In the genomic region with DNA sequence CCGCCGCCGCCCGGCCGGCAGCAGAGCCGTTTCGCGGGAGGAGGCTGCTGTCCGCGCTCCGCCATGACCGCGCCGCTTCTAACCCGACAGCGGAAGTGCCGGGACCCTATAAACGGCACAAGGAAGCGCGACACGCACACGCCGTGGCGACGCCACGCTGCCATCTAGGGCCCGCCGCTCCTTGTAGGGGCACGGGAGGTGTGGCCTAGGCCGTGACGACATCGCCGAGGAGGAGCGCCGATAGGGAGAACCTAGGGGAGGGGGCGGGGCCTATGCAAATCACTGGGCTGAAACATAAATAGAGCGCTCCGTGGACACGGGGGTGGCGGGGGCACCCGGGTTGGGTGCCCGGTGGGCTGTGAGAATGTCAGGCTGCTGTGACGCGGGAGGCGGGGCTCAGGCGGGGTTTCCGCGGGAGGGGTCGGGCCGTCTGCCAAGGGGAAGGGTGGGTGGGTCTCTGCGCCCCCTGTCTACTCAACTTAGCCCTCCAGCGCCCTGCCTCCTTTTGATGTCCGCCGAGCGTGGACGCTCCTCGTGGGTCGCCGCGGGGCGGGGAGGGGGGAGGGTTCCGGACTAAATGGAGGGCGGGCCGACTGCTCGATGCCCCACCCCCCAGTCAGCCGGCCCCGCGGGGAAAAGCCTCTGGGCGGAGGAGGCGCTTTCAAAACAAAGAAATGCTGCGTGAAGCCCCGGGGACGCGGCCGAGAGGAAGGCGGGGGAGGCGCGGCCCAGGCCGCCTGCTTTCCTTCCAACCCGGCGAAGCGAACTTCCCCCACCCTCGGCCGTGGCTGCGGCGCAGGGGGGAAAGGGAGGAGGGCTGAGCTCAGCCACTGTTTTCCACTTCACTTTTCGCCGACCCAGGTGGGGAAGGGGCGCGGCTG, we compare ENCODE assay signal across 8 mouse cellular contexts.
DNase-seq lines count a peak whose midpoint lies in the region; ATAC-seq and TF ChIP-seq lines count a peak whose summit lies in the region.

No protein-coding gene starts in this region.

- under 1% methylated on average over 76 of the region's 90 CpGs for WGBS in forebrain, embryonic 11.5 days
- WGBS in heart, postnatal 0 days: under 1% methylated on average over 80 of the region's 90 CpGs
- under 1% methylated on average over 77 of the region's 90 CpGs for WGBS in liver, embryonic 16.5 days (ENCODE audit: insufficient replicate concordance)
- WGBS in neural tube, embryonic 13.5 days: under 1% methylated on average over 75 of the region's 90 CpGs

- TF ChIP-seq EP300 in CH12.LX (IDR thresholded peaks at IDR 0.05; ENCODE audit: low read length): no peak
- TF ChIP-seq EP300 in heart, postnatal 0 days (IDR thresholded peaks at IDR 0.05; ENCODE audit: low read depth): 0 out of 2 replicates have a peak, but pooled peaks have one; percentile 69

- peaks cover 39% of the 10 kb centered on the region for H3K27me3 ChIP-seq in CH12.LX (replicated peaks)
- H3K27me3 ChIP-seq in forebrain, embryonic 11.5 days (ENCODE audit: control insufficient read depth, insufficient read depth, low read length): no peaks in the 10 kb centered on the region
- peaks cover 27% of the 10 kb centered on the region for H3K27me3 ChIP-seq in heart, postnatal 0 days (ENCODE audit: control insufficient read depth, insufficient read depth, low read length)
- peaks cover 79% of the 10 kb centered on the region for H3K27me3 ChIP-seq in liver, embryonic 16.5 days (ENCODE audit: control insufficient read depth, insufficient read depth, low read depth, low read length)
- H3K27me3 ChIP-seq in neural tube, embryonic 13.5 days: no peaks in the 10 kb centered on the region
- no peaks in the 10 kb centered on the region; the same call in 1 of the 2 replicates for H3K27me3 ChIP-seq in testis, adult 2 months (ENCODE audit: control insufficient read depth, insufficient read depth, low read length)

- no peaks in the 10 kb centered on the region for H3K9me3 ChIP-seq in CH12.LX (replicated peaks; ENCODE audit: low read length)
- no peaks in the 10 kb centered on the region for H3K9me3 ChIP-seq in forebrain, embryonic 11.5 days (ENCODE audit: control insufficient read depth, low read length)
- H3K9me3 ChIP-seq in heart, postnatal 0 days (replicated peaks; ENCODE audit: control insufficient read depth, low read length): no peaks in the 10 kb centered on the region
- H3K9me3 ChIP-seq in liver, embryonic 16.5 days (replicated peaks; ENCODE audit: control insufficient read depth, low read length): no peaks in the 10 kb centered on the region
- no peaks in the 10 kb centered on the region for H3K9me3 ChIP-seq in neural tube, embryonic 13.5 days

- no peaks in the 10 kb centered on the region for H3K36me3 ChIP-seq in CH12.LX (replicated peaks in 1 of 2; ENCODE audit: control insufficient read depth in 1 of 2, insufficient read depth in 1 of 2, low read length in 1 of 2)
- no peaks in the 10 kb centered on the region for H3K36me3 ChIP-seq in forebrain, embryonic 11.5 days (ENCODE audit: control insufficient read depth, insufficient read depth, low read length)
- no peaks in the 10 kb centered on the region for H3K36me3 ChIP-seq in heart, postnatal 0 days (replicated peaks; ENCODE audit: control insufficient read depth, insufficient read depth, low read length)
- no peaks in the 10 kb centered on the region for H3K36me3 ChIP-seq in liver, embryonic 16.5 days (ENCODE audit: control insufficient read depth, insufficient read depth)
- no peaks in the 10 kb centered on the region for H3K36me3 ChIP-seq in neural tube, embryonic 13.5 days
- no peaks in the 10 kb centered on the region for H3K36me3 ChIP-seq in testis, adult 2 months (ENCODE audit: control insufficient read depth, insufficient read depth, low read length)

- H3K4me2 ChIP-seq in CH12.LX (ENCODE audit: insufficient read depth, low read depth, poor library complexity, severe bottlenecking): peak overlapping the region; percentile 99; the same call in 1 of the 2 replicates
- H3K4me2 ChIP-seq in forebrain, embryonic 11.5 days (ENCODE audit: low read depth, low read length, severe bottlenecking): peak overlapping the region; percentile 57
- H3K4me2 ChIP-seq in heart, postnatal 0 days (ENCODE audit: low read depth, low read length): peak overlapping the region; percentile 88
- peak overlapping the region; percentile 87 for H3K4me2 ChIP-seq in liver, embryonic 16.5 days (ENCODE audit: low read depth, low read length)
- peak overlapping the region; percentile 72 for H3K4me2 ChIP-seq in neural tube, embryonic 13.5 days

- peak; percentile 93 for ATAC-seq in forebrain, embryonic 11.5 days (replicated peaks; ENCODE audit: low FRiP score)
- ATAC-seq in heart, postnatal 0 days (ENCODE audit: insufficient read depth, low read depth): peak; percentile 90
- peak; percentile 89 for ATAC-seq in liver, embryonic 16.5 days (ENCODE audit: low read depth)
- ATAC-seq in neural tube, embryonic 13.5 days (ENCODE audit: low read depth): peak; percentile 95

- H3K4me3 ChIP-seq in CH12.LX (replicated peaks in 1 of 3; ENCODE audit: low read depth in 2 of 3, low read length in 2 of 3, poor library complexity in 1 of 3): peak overlapping the region; percentile 48 to 100 (median 77)
- H3K4me3 ChIP-seq in forebrain, embryonic 11.5 days (ENCODE audit: low read depth, low read length): peak overlapping the region; percentile 98
- peak overlapping the region; percentile 75 for H3K4me3 ChIP-seq in heart, postnatal 0 days (ENCODE audit: low read depth, low read length)
- peak overlapping the region; percentile 69 for H3K4me3 ChIP-seq in liver, embryonic 16.5 days (ENCODE audit: low read depth, low read length)
- peak overlapping the region; percentile 97 for H3K4me3 ChIP-seq in neural tube, embryonic 13.5 days
- peak overlapping the region; percentile 99 for H3K4me3 ChIP-seq in testis, adult 2 months (ENCODE audit: control insufficient read depth, low read depth, low read length)

- TF ChIP-seq RAD21 in CH12.LX (IDR thresholded peaks at IDR 0.05; ENCODE audit: low read depth, low read length): no peak

- H3K9ac ChIP-seq in CH12.LX (ENCODE audit: insufficient read depth, low read depth): peak overlapping the region; percentile 58
- peak overlapping the region; percentile 94 for H3K9ac ChIP-seq in forebrain, embryonic 11.5 days (ENCODE audit: low read length)
- peak overlapping the region; percentile 81 for H3K9ac ChIP-seq in heart, postnatal 0 days (replicated peaks; ENCODE audit: low read depth, low read length)
- peak overlapping the region; percentile 61 for H3K9ac ChIP-seq in liver, embryonic 16.5 days (ENCODE audit: low read depth, low read length)
- peak overlapping the region; percentile 99 for H3K9ac ChIP-seq in neural tube, embryonic 13.5 days

- peak; percentile 99 for DNase-seq in CH12.LX (ENCODE audit: extremely low read depth)
- DNase-seq in c-Kit-positive CD71-positive TER-119-negative erythroid progenitor cells, embryonic 14.5 days (ENCODE audit: low read depth): peak; percentile 91
- DNase-seq in forebrain, embryonic 11.5 days (ENCODE audit: low spot score): peak; percentile 100
- DNase-seq in heart, postnatal 0 days (ENCODE audit: low spot score): peak; percentile 97
- peak; percentile 100 for DNase-seq in kidney, postnatal 4 days

- TF ChIP-seq CTCF in CH12.LX (conservative IDR thresholded peaks at IDR 0.05 in 1 of 2, IDR thresholded peaks at IDR 0.05 in 1 of 2; ENCODE audit: low read depth in 2 of 2, low read length in 2 of 2): no peak; a peak in 1 of 4 replicates
- TF ChIP-seq CTCF in heart, postnatal 0 days (IDR thresholded peaks at IDR 0.05; ENCODE audit: low read depth): peak; percentile 29
- TF ChIP-seq CTCF in testis, adult 2 months (IDR thresholded peaks at IDR 0.05; ENCODE audit: control insufficient read depth, insufficient read depth, insufficient replicate concordance, low read depth, low read length): 0 out of 2 replicates have a peak, but pooled peaks have one; percentile 3

- peaks cover 11% of the 10 kb centered on the region for H3K79me2 ChIP-seq in CH12.LX (replicated peaks; ENCODE audit: control insufficient read depth, extremely low read depth, insufficient read depth, poor library complexity, severe bottlenecking)

- peak; percentile 96 for TF ChIP-seq POLR2A in CH12.LX (IDR thresholded peaks at IDR 0.05; ENCODE audit: low read depth, low read length)
- TF ChIP-seq POLR2A in testis, adult 2 months (IDR thresholded peaks at IDR 0.05; ENCODE audit: control insufficient read depth, low read depth, low read length): peak; percentile 92

- H3K27ac ChIP-seq in CH12.LX (ENCODE audit: insufficient read depth, low read depth): peak overlapping the region; percentile 79
- peak overlapping the region; percentile 93 for H3K27ac ChIP-seq in forebrain, embryonic 11.5 days (ENCODE audit: low read depth, low read length)
- peak overlapping the region; percentile 98 for H3K27ac ChIP-seq in heart, postnatal 0 days (ENCODE audit: low read depth)
- peak overlapping the region; percentile 79 for H3K27ac ChIP-seq in liver, embryonic 16.5 days (ENCODE audit: low read length)
- peak overlapping the region; percentile 99 for H3K27ac ChIP-seq in neural tube, embryonic 13.5 days (replicated peaks)
- peak overlapping the region; percentile 96 for H3K27ac ChIP-seq in testis, adult 2 months (ENCODE audit: control insufficient read depth, insufficient read depth, low read depth, low read length)

- H3K4me1 ChIP-seq in CH12.LX (ENCODE audit: control insufficient read depth in 1 of 2, insufficient read depth in 2 of 2): peaks cover 3 to 21% of the 10 kb centered on the region in 2 experiments; a peak in 3 of 4 replicates
- peaks cover 4% of the 10 kb centered on the region; the same call in 1 of the 2 replicates for H3K4me1 ChIP-seq in forebrain, embryonic 11.5 days (replicated peaks; ENCODE audit: control insufficient read depth, insufficient read depth, low read length)
- H3K4me1 ChIP-seq in heart, postnatal 0 days (ENCODE audit: control insufficient read depth, insufficient read depth): peaks cover 9% of the 10 kb centered on the region; the same call in 1 of the 2 replicates
- no peaks in the 10 kb centered on the region; the same call in 1 of the 2 replicates for H3K4me1 ChIP-seq in liver, embryonic 16.5 days (ENCODE audit: control insufficient read depth, low read depth, low read length)
- H3K4me1 ChIP-seq in neural tube, embryonic 13.5 days (replicated peaks): peaks cover 29% of the 10 kb centered on the region
- peaks cover 11% of the 10 kb centered on the region for H3K4me1 ChIP-seq in testis, adult 2 months (ENCODE audit: control insufficient read depth, insufficient read depth, low read length)

- dilution Hi-C loops in CH12.LX (cut with MboI; ENCODE audit: extremely low pct_ligation_motif_present, extremely low pct_unique_long_range_greater_than_20kb, low sequenced_read_pairs): no loop called here

- in situ Hi-C loops in CH12.LX (cut with MboI; ENCODE audit: low pct_ligation_motif_present, low pct_unique_long_range_greater_than_20kb, low sequenced_read_pairs): loop anchor here (5.0 to 25.0 kb wide), 4 partner anchors 152 to 428 kb away; a partner anchor contains a TSS

TF ChIP-seq in CH12.LX, 34 proteins besides CTCF, POLR2A, EP300 and RAD21 (continues in another document):
- 0 out of 2 replicates have a peak, but pooled peaks have one; percentile 6 for TF ChIP-seq HCFC1 (IDR thresholded peaks at IDR 0.05; ENCODE audit: low read depth, low read length)
- no peak; the same call in 1 of the 2 replicates for TF ChIP-seq RCOR1 (conservative IDR thresholded peaks at IDR 0.05; ENCODE audit: low read depth, low read length)
- no peak for TF ChIP-seq JUN (IDR thresholded peaks at IDR 0.05; ENCODE audit: insufficient read depth, low read depth, low read length)

Comparison
In these comparisons a context has a peak if more than half of its experiments do, and no peak if none do; other contexts are left out.
1. Peak in every context shown above with its lines: DNase-seq, ATAC-seq, H3K4me3 ChIP-seq and H3K27ac ChIP-seq.
2. CTCF ChIP-seq: peak in heart, postnatal 0 days (single experiment) and testis, adult 2 months (single experiment); none in CH12.LX (0 of 2).